Mouse (Mus musculus): ENCODE data around the gene Tubg1. TPM values are rescaled to one million over a fixed set of nuclear protein-coding genes. Genes with fewer than 3 reads are reported as not detected.
"Not testable (repeated sequence)": the region's sequence is repeated elsewhere in the genome, so short reads cannot be mapped to it uniquely, and the experiment has no call there.

The Tubg1 gene
- total and polyA plus RNA-seq, 3 experiments, result 17.2 to 23.6 (median 22.7) TPM

DNA sequence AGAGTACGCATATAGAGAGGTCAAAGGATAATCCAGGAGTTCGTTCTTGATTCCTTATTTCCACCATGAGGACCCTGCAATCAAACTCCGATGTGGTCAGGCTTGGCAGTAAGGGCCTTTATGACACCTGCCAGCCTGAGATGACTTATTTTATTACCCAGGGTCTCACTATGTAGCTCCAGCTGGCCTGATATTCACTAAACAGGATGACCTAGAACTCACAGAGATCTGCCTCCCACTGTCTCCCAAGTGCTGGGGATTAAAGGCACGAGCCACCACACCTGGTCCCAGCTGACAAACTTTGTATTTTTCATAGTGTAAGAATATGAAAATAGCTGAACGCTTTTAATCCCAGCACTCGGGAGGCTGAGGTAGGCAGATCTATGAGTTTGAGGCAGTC lies 35.4 kb downstream of the Tubg1 start:
- intact Hi-C loops (cut with DNase I), result no loop called here
- DNase-seq, result no peak
- WGBS, result 76% methylated on average over 6 of the region's 6 CpGs
- Histone ChIP-seq H3K4me3 (no peak overlapping the region), H3K27me3 (ENCODE audit: control insufficient read depth, insufficient read depth, low read length) (no peaks in the 10 kb centered on the region), H3K4me1 (ENCODE audit: control insufficient read depth, insufficient read depth, low read length) (peaks cover 1% of the 10 kb centered on the region; the same call in 1 of the 2 replicates), H3K9ac (ENCODE audit: low read depth, low read length) (no peak overlapping the region), H3K79me2 (replicated peaks; ENCODE audit: control insufficient read depth, insufficient read depth, low read length) (no peaks in the 10 kb centered on the region), H3K27ac (no peak overlapping the region), H3K36me3 (ENCODE audit: control insufficient read depth, insufficient read depth, low read length) (no peaks in the 10 kb centered on the region)
- TF ChIP-seq POLR2A (IDR thresholded peaks at IDR 0.05; ENCODE audit: insufficient read depth, low read depth, low read length) (no peak), EP300 (IDR thresholded peaks at IDR 0.05; ENCODE audit: insufficient read depth, low read depth, low read length) (no peak), CTCF (IDR thresholded peaks at IDR 0.05) (no peak)

- no peaks in the 10 kb centered on the region for H3K79me2 ChIP-seq (replicated peaks; ENCODE audit: control insufficient read depth, insufficient read depth, low read length)
- H3K27ac ChIP-seq, result peak within 1 kb of the TSS; percentile 27; the same call in 1 of the 2 replicates
- peak within 1 kb of the TSS; percentile 67 for H3K9ac ChIP-seq (ENCODE audit: low read depth, low read length)
- no peak for TF ChIP-seq CTCF (IDR thresholded peaks at IDR 0.05)
- TF ChIP-seq EP300 (IDR thresholded peaks at IDR 0.05; ENCODE audit: insufficient read depth, low read depth, low read length), result peak; percentile 44; the same call in 1 of the 2 replicates
- WGBS, result 3% methylated on average over 36 of the region's 36 CpGs
- H3K4me3 ChIP-seq, result peak within 1 kb of the TSS; percentile 56
- H3K27me3 ChIP-seq (ENCODE audit: control insufficient read depth, insufficient read depth, low read length), result no peaks in the 10 kb centered on the region
- H3K4me1 ChIP-seq (ENCODE audit: control insufficient read depth, insufficient read depth, low read length), result peaks cover 1% of the 10 kb centered on the region; the same call in 1 of the 2 replicates
- intact Hi-C loops (cut with DNase I), result no loop called here
- DNase-seq, result peak; percentile 67 to 74
- H3K36me3 ChIP-seq (ENCODE audit: control insufficient read depth, insufficient read depth, low read length), result no peaks in the 10 kb centered on the region
Observed at GRCm38 (mm10) chr11:101155728-101156371, 36.1 kb downstream of the Tubg1 start, which contains the start of gene Tubg2. Gene Tubg2 (plus strand): TSS chr11:101155907.

DNA sequence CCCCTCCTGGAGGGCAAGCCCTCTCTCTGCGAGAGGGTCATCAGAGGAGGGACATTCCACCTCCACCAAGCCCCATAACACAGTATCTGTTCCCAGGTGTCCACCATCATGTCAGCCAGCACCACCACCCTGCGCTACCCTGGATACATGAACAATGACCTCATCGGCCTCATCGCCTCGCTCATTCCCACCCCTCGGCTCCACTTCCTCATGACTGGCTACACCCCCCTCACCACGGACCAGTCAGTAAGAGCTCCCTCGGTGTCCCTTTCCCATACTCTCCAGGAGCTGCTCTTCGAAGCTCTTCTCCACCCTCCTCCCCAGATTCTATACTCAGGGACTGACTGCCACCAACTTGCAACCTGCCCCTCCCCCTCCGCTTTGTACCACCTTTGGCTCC lies 40.4 kb downstream of the Tubg1 start:
- H3K4me1 ChIP-seq (ENCODE audit: control insufficient read depth, insufficient read depth, low read length), result peaks cover 10% of the 10 kb centered on the region
- H3K79me2 ChIP-seq (replicated peaks; ENCODE audit: control insufficient read depth, insufficient read depth, low read length); intact Hi-C loops (cut with DNase I); H3K27me3 ChIP-seq (ENCODE audit: control insufficient read depth, insufficient read depth, low read length); H3K36me3 ChIP-seq (ENCODE audit: control insufficient read depth, insufficient read depth, low read length); H3K9ac ChIP-seq (ENCODE audit: low read depth, low read length); H3K27ac ChIP-seq; DNase-seq; H3K4me3 ChIP-seq: not testable (repeated sequence)
- 66% methylated on average over 10 of the region's 10 CpGs for WGBS

DNA sequence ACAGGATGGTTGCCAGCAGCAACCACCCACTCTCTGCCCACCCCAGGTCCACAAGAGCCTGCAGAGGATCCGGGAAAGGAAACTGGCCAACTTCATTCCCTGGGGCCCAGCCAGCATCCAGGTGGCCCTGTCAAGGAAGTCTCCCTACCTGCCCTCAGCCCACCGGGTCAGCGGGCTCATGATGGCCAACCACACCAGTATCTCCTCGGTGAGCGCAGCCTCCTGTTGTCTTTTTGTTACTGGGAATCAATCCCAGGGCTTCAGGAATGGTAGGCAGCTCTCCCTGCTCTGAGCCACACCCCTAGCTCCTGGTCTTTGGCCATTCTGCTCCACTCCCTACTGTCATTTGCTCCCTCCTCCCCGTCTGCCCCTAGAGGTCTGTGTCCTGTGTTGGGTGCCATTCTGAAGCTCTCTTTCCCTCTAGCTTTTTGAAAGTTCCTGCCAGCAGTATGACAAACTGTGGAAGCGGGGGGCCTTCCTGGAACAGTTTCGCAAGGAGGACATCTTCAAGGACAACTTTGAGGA lies 41.3 kb downstream of the Tubg1 start:
- DNase-seq, result peak in 1 of 2 experiments; percentile 5
- H3K79me2 ChIP-seq (replicated peaks; ENCODE audit: control insufficient read depth, insufficient read depth, low read length); H3K27me3 ChIP-seq (ENCODE audit: control insufficient read depth, insufficient read depth, low read length); H3K36me3 ChIP-seq (ENCODE audit: control insufficient read depth, insufficient read depth, low read length); H3K27ac ChIP-seq; intact Hi-C loops (cut with DNase I); H3K9ac ChIP-seq (ENCODE audit: low read depth, low read length); H3K4me3 ChIP-seq: not testable (repeated sequence)
- H3K4me1 ChIP-seq (ENCODE audit: control insufficient read depth, insufficient read depth, low read length), result peaks cover 10% of the 10 kb centered on the region
- 74% methylated on average over 8 of the region's 8 CpGs for WGBS

DNA sequence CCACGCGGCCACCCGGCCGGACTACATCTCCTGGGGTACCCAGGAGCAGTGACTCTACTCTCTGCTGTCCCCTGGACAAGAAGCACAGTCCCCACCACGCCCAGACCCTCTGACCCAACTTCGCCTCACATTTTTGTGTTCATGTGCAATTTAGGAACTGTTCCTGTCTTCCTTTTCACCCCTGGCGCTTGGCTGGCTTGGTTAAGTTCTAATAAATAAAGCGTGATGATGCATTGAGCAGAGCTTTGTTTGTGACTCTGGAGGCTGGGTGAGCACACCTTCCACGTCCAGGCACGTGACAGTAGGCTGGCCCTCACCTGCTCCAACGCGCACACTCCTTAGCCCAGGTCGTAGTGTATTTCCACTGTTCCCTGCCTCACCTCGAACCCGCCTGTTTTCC lies 41.8 kb downstream of the Tubg1 start:
- intact Hi-C loops (cut with DNase I), result no loop called here
- no peak overlapping the region for H3K9ac ChIP-seq (ENCODE audit: low read depth, low read length)
- 95% methylated on average over 15 of the region's 15 CpGs for WGBS
- no peaks in the 10 kb centered on the region for H3K27me3 ChIP-seq (ENCODE audit: control insufficient read depth, insufficient read depth, low read length)
- no peak overlapping the region for H3K27ac ChIP-seq
- H3K79me2 ChIP-seq (replicated peaks; ENCODE audit: control insufficient read depth, insufficient read depth, low read length), result no peaks in the 10 kb centered on the region
- H3K4me1 ChIP-seq (ENCODE audit: control insufficient read depth, insufficient read depth, low read length), result peaks cover 9% of the 10 kb centered on the region
- H3K36me3 ChIP-seq (ENCODE audit: control insufficient read depth, insufficient read depth, low read length), result peaks cover 10% of the 10 kb centered on the region
- peak in 1 of 2 experiments; percentile 3 for DNase-seq
- TF ChIP-seq EP300 (IDR thresholded peaks at IDR 0.05; ENCODE audit: insufficient read depth, low read depth, low read length), result no peak
- TF ChIP-seq POLR2A (IDR thresholded peaks at IDR 0.05; ENCODE audit: insufficient read depth, low read depth, low read length), result no peak
- TF ChIP-seq CTCF (IDR thresholded peaks at IDR 0.05), result no peak
- no peak overlapping the region for H3K4me3 ChIP-seq

DNA sequence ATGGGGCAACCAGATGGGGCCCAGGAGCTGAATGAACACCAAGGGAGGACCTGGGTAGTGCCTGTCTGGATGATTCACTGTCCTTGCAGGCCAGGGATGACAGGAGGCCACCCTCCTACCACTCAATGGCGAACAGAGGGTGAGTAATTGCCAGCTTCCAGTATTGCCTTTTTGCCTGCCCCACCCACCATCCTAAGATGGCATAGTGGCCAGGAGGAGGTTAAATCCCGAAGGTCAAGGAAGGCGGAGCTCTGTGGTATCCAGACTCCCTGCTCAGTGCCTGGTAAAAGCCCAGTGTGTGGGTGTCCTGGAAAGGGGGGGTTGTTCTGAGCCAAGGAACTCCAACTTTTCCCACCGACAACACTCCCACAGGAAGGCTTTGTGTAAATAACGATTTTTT lies 42.6 kb downstream of the Tubg1 start:
- peaks cover 9% of the 10 kb centered on the region for H3K4me1 ChIP-seq (ENCODE audit: control insufficient read depth, insufficient read depth, low read length)
- intact Hi-C loops (cut with DNase I), result no loop called here
- H3K4me3 ChIP-seq, result no peak overlapping the region
- 53% methylated on average over 5 of the region's 5 CpGs for WGBS
- TF ChIP-seq CTCF (IDR thresholded peaks at IDR 0.05) (no peak), POLR2A (IDR thresholded peaks at IDR 0.05; ENCODE audit: insufficient read depth, low read depth, low read length) (no peak), EP300 (IDR thresholded peaks at IDR 0.05; ENCODE audit: insufficient read depth, low read depth, low read length) (no peak)
- no peak overlapping the region for H3K9ac ChIP-seq (ENCODE audit: low read depth, low read length)
- no peaks in the 10 kb centered on the region for H3K27me3 ChIP-seq (ENCODE audit: control insufficient read depth, insufficient read depth, low read length)
- no peak for DNase-seq
- no peaks in the 10 kb centered on the region for H3K79me2 ChIP-seq (replicated peaks; ENCODE audit: control insufficient read depth, insufficient read depth, low read length)
- H3K36me3 ChIP-seq (ENCODE audit: control insufficient read depth, insufficient read depth, low read length), result peaks cover 10% of the 10 kb centered on the region
- peak overlapping the region; percentile 79 for H3K27ac ChIP-seq

All from heart, adult 2 months (tissue).